Mouse (Mus musculus): ENCODE data around the gene Mrpl17. TPM values are rescaled to one million over a fixed set of nuclear protein-coding genes. Genes with fewer than 3 reads are reported as not detected.

The Mrpl17 gene
- polyA plus RNA-seq, 1 experiment from 2014 or later = 266 TPM

GRCm38 (mm10) chr7:105810280-105810876 is 521 bp downstream of the Mrpl17 start:
- H3K4me2 ChIP-seq = peak overlapping the region; percentile 71
- peaks cover 7% of the 10 kb centered on the region; the same call in 1 of the 2 replicates for H3K36me3 ChIP-seq (ENCODE audit: control insufficient read depth, insufficient read depth, low read length)
- WGBS (ENCODE audit: insufficient replicate concordance) = 4% methylated on average over 37 of the region's 37 CpGs
- peak overlapping the region; percentile 69 for H3K4me3 ChIP-seq (ENCODE audit: low read depth, low read length)
- no peaks in the 10 kb centered on the region for H3K4me1 ChIP-seq (ENCODE audit: control insufficient read depth, insufficient read depth, low read length)
- H3K27ac ChIP-seq (ENCODE audit: low read depth, low read length) = peak overlapping the region; percentile 79
- H3K27me3 ChIP-seq (ENCODE audit: control insufficient read depth, insufficient read depth, low read length) = no peaks in the 10 kb centered on the region
- peak; percentile 50 for ATAC-seq (replicated peaks; ENCODE audit: insufficient number of reproducible peaks, low FRiP score, low TSS enrichment)
- peak overlapping the region; percentile 92 for H3K9ac ChIP-seq (ENCODE audit: low read depth, low read length)
- H3K9me3 ChIP-seq (replicated peaks; ENCODE audit: control insufficient read depth, low read length) = no peaks in the 10 kb centered on the region

- H3K4me1 ChIP-seq (ENCODE audit: control insufficient read depth, insufficient read depth, low read length) = no peaks in the 10 kb centered on the region
- no peak for ATAC-seq (replicated peaks; ENCODE audit: insufficient number of reproducible peaks, low FRiP score, low TSS enrichment)
- H3K27me3 ChIP-seq (ENCODE audit: control insufficient read depth, insufficient read depth, low read length) = no peaks in the 10 kb centered on the region
- peak overlapping the region; percentile 71 for H3K4me2 ChIP-seq
- peak overlapping the region; percentile 69 for H3K4me3 ChIP-seq (ENCODE audit: low read depth, low read length)
- WGBS (ENCODE audit: insufficient replicate concordance) = 87% methylated on average over 7 of the region's 7 CpGs
- no peak overlapping the region for H3K27ac ChIP-seq (ENCODE audit: low read depth, low read length)
- no peaks in the 10 kb centered on the region for H3K9me3 ChIP-seq (replicated peaks; ENCODE audit: control insufficient read depth, low read length)
- H3K9ac ChIP-seq (ENCODE audit: low read depth, low read length) = peak overlapping the region; percentile 92; the same call in 1 of the 2 replicates
- H3K36me3 ChIP-seq (ENCODE audit: control insufficient read depth, insufficient read depth, low read length) = peaks cover 7% of the 10 kb centered on the region; the same call in 1 of the 2 replicates
Observed at GRCm38 (mm10) chr7:105809836-105810235, 1.1 kb downstream of the Mrpl17 start.

GRCm38 (mm10) chr7:105808385-105808784 is 2.5 kb downstream of the Mrpl17 start:
- Histone ChIP-seq H3K27me3 (ENCODE audit: control insufficient read depth, insufficient read depth, low read length) (no peaks in the 10 kb centered on the region), H3K9ac (ENCODE audit: low read depth, low read length) (no peak overlapping the region), H3K4me1 (ENCODE audit: control insufficient read depth, insufficient read depth, low read length) (no peaks in the 10 kb centered on the region), H3K4me3 (ENCODE audit: low read depth, low read length) (no peak overlapping the region), H3K27ac (ENCODE audit: low read depth, low read length) (no peak overlapping the region), H3K4me2 (no peak overlapping the region), H3K9me3 (replicated peaks; ENCODE audit: control insufficient read depth, low read length) (no peaks in the 10 kb centered on the region), H3K36me3 (ENCODE audit: control insufficient read depth, insufficient read depth, low read length) (peaks cover 7% of the 10 kb centered on the region; the same call in 1 of the 2 replicates)
- ATAC-seq (replicated peaks; ENCODE audit: insufficient number of reproducible peaks, low FRiP score, low TSS enrichment) = no peak
- WGBS (ENCODE audit: insufficient replicate concordance) = 72% methylated on average over 1 of the region's 1 CpGs

- Histone ChIP-seq H3K27ac (ENCODE audit: low read depth, low read length) (no peak overlapping the region), H3K4me1 (ENCODE audit: control insufficient read depth, insufficient read depth, low read length) (no peaks in the 10 kb centered on the region), H3K9me3 (replicated peaks; ENCODE audit: control insufficient read depth, low read length) (no peaks in the 10 kb centered on the region), H3K36me3 (ENCODE audit: control insufficient read depth, insufficient read depth, low read length) (peaks cover 7% of the 10 kb centered on the region; the same call in 1 of the 2 replicates), H3K9ac (ENCODE audit: low read depth, low read length) (no peak overlapping the region), H3K4me3 (ENCODE audit: low read depth, low read length) (no peak overlapping the region), H3K27me3 (ENCODE audit: control insufficient read depth, insufficient read depth, low read length) (no peaks in the 10 kb centered on the region), H3K4me2 (no peak overlapping the region)
- 58% methylated on average over 2 of the region's 2 CpGs for WGBS (ENCODE audit: insufficient replicate concordance)
- ATAC-seq (replicated peaks; ENCODE audit: insufficient number of reproducible peaks, low FRiP score, low TSS enrichment) = no peak
Observed at GRCm38 (mm10) chr7:105806716-105807115, 4.2 kb downstream of the Mrpl17 start.

- 75% methylated on average over 5 of the region's 5 CpGs for WGBS (ENCODE audit: insufficient replicate concordance)
- Histone ChIP-seq H3K9ac (ENCODE audit: low read depth, low read length) (no peak overlapping the region), H3K36me3 (ENCODE audit: control insufficient read depth, insufficient read depth, low read length) (peaks cover 7% of the 10 kb centered on the region; the same call in 1 of the 2 replicates), H3K9me3 (replicated peaks; ENCODE audit: control insufficient read depth, low read length) (no peaks in the 10 kb centered on the region), H3K27ac (ENCODE audit: low read depth, low read length) (no peak overlapping the region), H3K4me1 (ENCODE audit: control insufficient read depth, insufficient read depth, low read length) (no peaks in the 10 kb centered on the region), H3K27me3 (ENCODE audit: control insufficient read depth, insufficient read depth, low read length) (no peaks in the 10 kb centered on the region), H3K4me2 (no peak overlapping the region), H3K4me3 (ENCODE audit: low read depth, low read length) (no peak overlapping the region)
- ATAC-seq (replicated peaks; ENCODE audit: insufficient number of reproducible peaks, low FRiP score, low TSS enrichment) = no peak
Observed at GRCm38 (mm10) chr7:105806125-105806524, 4.8 kb downstream of the Mrpl17 start.

GRCm38 (mm10) chr7:105803428-105803827 is 7.5 kb downstream of the Mrpl17 start:
- H3K27ac ChIP-seq (ENCODE audit: low read depth, low read length) = no peak overlapping the region
- no peaks in the 10 kb centered on the region for H3K9me3 ChIP-seq (replicated peaks; ENCODE audit: control insufficient read depth, low read length)
- no peak overlapping the region for H3K9ac ChIP-seq (ENCODE audit: low read depth, low read length)
- no peak overlapping the region for H3K4me2 ChIP-seq
- no peaks in the 10 kb centered on the region for H3K27me3 ChIP-seq (ENCODE audit: control insufficient read depth, insufficient read depth, low read length)
- no peak overlapping the region for H3K4me3 ChIP-seq (ENCODE audit: low read depth, low read length)
- no peak for ATAC-seq (replicated peaks; ENCODE audit: insufficient number of reproducible peaks, low FRiP score, low TSS enrichment)
- no peaks in the 10 kb centered on the region for H3K4me1 ChIP-seq (ENCODE audit: control insufficient read depth, insufficient read depth, low read length)
- peaks cover 1% of the 10 kb centered on the region; the same call in 1 of the 2 replicates for H3K36me3 ChIP-seq (ENCODE audit: control insufficient read depth, insufficient read depth, low read length)

GRCm38 (mm10) chr7:105802771-105803170 is 8.1 kb downstream of the Mrpl17 start:
- Histone ChIP-seq H3K4me3 (ENCODE audit: low read depth, low read length) (no peak overlapping the region), H3K36me3 (ENCODE audit: control insufficient read depth, insufficient read depth, low read length) (no peaks in the 10 kb centered on the region), H3K9ac (ENCODE audit: low read depth, low read length) (no peak overlapping the region), H3K27ac (ENCODE audit: low read depth, low read length) (no peak overlapping the region), H3K4me1 (ENCODE audit: control insufficient read depth, insufficient read depth, low read length) (no peaks in the 10 kb centered on the region), H3K4me2 (no peak overlapping the region), H3K9me3 (replicated peaks; ENCODE audit: control insufficient read depth, low read length) (no peaks in the 10 kb centered on the region), H3K27me3 (ENCODE audit: control insufficient read depth, insufficient read depth, low read length) (no peaks in the 10 kb centered on the region)
- ATAC-seq (replicated peaks; ENCODE audit: insufficient number of reproducible peaks, low FRiP score, low TSS enrichment) = no peak
- WGBS (ENCODE audit: insufficient replicate concordance) = 38% methylated on average over 1 of the region's 1 CpGs

- no peak overlapping the region for H3K27ac ChIP-seq (ENCODE audit: low read depth, low read length)
- no peaks in the 10 kb centered on the region for H3K4me1 ChIP-seq (ENCODE audit: control insufficient read depth, insufficient read depth, low read length)
- no peak overlapping the region for H3K4me3 ChIP-seq (ENCODE audit: low read depth, low read length)
- no peaks in the 10 kb centered on the region for H3K9me3 ChIP-seq (replicated peaks; ENCODE audit: control insufficient read depth, low read length)
- no peaks in the 10 kb centered on the region for H3K36me3 ChIP-seq (ENCODE audit: control insufficient read depth, insufficient read depth, low read length)
- no peak for ATAC-seq (replicated peaks; ENCODE audit: insufficient number of reproducible peaks, low FRiP score, low TSS enrichment)
- H3K27me3 ChIP-seq (ENCODE audit: control insufficient read depth, insufficient read depth, low read length) = no peaks in the 10 kb centered on the region
- 35% methylated on average over 2 of the region's 2 CpGs for WGBS (ENCODE audit: insufficient replicate concordance)
- no peak overlapping the region for H3K4me2 ChIP-seq
- no peak overlapping the region for H3K9ac ChIP-seq (ENCODE audit: low read depth, low read length)
Observed at GRCm38 (mm10) chr7:105802312-105802711, 8.6 kb downstream of the Mrpl17 start.

- no peak overlapping the region for H3K4me3 ChIP-seq (ENCODE audit: low read depth, low read length)
- no peak overlapping the region for H3K27ac ChIP-seq (ENCODE audit: low read depth, low read length)
- H3K9me3 ChIP-seq (replicated peaks; ENCODE audit: control insufficient read depth, low read length) = no peaks in the 10 kb centered on the region
- WGBS (ENCODE audit: insufficient replicate concordance) = 66% methylated on average over 3 of the region's 3 CpGs
- H3K36me3 ChIP-seq (ENCODE audit: control insufficient read depth, insufficient read depth, low read length) = no peaks in the 10 kb centered on the region
- H3K9ac ChIP-seq (ENCODE audit: low read depth, low read length) = no peak overlapping the region
- no peak for ATAC-seq (replicated peaks; ENCODE audit: insufficient number of reproducible peaks, low FRiP score, low TSS enrichment)
- no peaks in the 10 kb centered on the region for H3K27me3 ChIP-seq (ENCODE audit: control insufficient read depth, insufficient read depth, low read length)
- H3K4me2 ChIP-seq = no peak overlapping the region
- no peaks in the 10 kb centered on the region for H3K4me1 ChIP-seq (ENCODE audit: control insufficient read depth, insufficient read depth, low read length)
Observed at GRCm38 (mm10) chr7:105796972-105797371, 13.9 kb downstream of the Mrpl17 start.
